Mouse (Mus musculus) retina, postnatal 7 days (tissue): ENCODE results near the gene Nop2.
A peak's percentile ranks its signal among the peaks of the same experiment; 100 is the strongest.

Experiments used
- DNase-seq: peaks from one replicate; pipeline ENCODE4 v3.0.0-alpha.2; 2012; ENCODE audit warnings: low read depth, low spot score

The Nop2 gene

DNA sequence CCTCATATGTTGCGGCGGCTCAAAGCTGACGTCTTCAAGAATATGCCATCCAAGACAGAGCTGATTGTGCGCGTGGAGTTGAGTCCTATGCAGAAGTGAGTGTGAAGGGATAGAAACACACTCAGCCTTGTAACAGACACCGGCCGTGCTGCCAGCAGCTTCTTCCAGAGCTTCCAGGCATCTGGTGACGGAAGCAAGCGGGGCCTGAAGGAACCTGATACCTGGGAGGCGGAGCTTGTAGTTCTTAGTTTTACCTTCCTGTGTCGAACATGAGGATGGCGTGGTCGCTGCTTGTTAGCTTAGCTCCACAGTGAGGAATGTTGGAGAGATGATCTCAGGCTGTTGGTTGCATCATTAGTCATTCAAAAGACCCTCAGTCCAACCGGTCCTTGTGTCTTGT, 22.3 kb upstream of the Nop2 start:
- DNase-seq, result no peak

DNA sequence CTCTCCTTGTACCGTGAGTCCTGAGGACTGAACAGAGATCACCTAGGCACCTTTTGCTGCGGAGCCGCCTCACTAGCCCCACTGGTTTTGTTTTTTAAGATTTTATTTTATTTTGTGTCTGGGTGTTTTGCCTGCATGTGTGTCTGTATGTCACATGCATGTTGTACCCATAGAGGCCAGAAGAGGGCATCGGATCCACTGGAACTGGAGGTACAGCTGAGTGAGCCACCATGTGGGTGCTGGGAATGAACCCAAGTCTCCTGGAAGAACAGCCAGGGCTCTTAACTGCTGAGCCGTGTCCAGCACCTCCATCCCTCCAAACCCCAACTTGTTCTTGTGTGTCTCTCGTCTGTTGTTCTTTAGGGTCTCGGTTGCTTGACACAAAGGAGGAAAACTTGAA, 20.8 kb upstream of the Nop2 start:
- DNase-seq, result peak; percentile 30

DNA sequence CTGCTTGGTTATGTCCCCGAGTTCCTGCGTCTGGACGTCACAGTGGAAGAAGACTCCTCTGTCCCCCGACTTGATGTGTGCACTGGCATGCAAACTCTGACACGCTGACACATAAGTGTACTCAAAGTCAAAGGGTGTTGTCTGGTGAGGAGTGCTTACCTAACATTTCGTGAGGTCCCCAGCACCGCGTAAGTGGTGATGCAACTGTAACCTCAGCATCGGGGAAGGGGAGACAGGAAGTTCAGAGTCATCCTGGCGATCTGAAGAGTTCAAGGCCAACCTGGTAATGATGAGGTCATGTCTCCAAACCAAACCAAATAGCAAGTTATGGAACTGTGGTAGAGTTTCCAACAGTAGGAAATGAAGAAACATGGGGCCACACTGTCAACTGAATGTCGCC, 19.2 kb upstream of the Nop2 start:
- DNase-seq, result no peak

DNA sequence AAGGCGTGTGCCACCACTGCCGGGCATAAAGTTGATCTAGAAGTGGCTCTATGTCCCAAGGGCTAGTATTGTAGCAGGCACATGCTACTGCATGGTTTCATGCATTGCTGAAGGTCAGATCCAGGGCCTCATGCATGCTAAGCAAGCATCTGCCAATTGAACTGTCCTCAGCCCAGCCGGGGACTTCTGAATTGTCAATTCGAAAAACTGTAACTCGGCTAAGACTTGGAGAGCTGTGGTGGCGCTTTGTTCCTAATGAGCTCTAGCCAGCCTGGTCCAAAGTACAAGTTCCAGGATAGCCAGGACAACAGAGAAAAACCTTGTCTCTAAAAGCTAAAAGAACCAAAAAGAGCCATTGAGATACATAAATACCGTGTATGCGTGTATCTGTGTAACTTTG, 12.3 kb upstream of the Nop2 start:
- no peak for DNase-seq

DNA sequence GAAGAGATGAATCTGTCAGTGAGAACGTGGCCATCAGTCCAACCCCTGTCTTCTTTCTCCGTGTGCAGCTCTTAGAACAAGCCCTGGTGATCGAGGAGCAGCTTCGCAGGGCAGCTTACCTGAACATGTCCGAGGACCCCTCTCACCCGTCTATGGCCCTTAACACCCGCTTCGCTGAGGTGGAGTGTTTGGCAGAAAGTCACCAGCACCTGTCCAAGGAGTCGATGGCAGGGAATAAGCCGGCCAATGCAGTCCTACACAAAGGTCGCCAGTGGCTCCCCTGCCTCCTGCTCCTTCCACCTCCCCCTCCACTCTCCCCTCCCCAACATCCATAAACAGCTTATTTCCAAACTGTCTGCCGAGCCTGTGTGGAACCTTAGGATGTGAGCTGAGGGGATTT, 3.0 kb upstream of the Nop2 start:
- no peak for DNase-seq

DNA sequence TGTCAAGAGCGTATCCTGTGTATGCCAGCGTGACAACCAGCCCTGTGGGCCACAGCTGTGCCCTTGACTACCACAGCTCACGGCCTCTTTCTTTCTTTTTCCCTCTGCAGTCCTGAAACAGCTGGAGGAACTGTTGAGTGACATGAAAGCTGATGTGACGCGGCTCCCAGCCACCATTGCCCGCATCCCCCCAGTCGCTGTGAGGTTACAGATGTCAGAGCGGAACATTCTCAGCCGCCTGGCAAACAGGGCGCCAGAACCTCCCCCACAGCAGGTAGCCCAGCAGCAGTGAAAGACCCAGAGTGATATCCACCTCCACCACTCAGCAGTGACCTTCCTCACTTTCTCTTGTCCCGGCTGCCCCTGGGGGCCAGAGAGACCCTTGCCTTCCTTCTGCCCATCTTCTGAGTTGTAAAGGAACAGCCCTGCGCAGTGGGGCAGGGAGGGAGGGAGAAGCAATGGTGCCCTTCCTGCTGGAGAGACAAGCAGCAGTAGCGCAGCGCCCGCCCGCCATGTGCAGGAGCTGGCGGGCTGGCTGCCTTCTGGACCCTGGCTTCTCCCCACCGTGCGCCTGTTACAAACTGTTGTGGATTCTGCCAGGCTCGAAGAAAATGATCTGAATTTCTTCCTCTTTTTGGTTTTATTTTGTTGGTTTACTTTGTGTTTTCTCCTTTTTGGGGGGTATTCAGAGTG, 1.9 kb upstream of the Nop2 start:
- DNase-seq, result no peak

DNA sequence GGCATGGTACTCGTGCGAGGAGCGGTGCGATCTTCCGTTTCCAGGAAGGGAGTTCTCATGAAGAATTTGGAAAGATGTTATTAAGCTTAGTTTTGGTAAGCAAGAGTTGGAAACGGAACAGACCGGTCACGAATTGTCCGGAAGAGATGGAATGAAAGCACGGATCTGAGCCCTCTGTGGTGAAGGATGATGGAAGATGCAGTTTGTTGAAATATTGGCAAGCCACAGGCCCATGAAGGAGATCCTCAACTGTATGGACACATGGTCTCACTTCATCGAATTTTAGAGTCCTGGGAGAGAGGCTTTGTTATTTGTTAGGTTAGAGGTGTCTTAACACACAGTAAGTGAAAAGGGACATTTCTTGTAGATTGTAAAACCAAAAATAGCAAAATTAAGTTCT, 761 bp downstream of the Nop2 start:
- no peak for DNase-seq

DNA sequence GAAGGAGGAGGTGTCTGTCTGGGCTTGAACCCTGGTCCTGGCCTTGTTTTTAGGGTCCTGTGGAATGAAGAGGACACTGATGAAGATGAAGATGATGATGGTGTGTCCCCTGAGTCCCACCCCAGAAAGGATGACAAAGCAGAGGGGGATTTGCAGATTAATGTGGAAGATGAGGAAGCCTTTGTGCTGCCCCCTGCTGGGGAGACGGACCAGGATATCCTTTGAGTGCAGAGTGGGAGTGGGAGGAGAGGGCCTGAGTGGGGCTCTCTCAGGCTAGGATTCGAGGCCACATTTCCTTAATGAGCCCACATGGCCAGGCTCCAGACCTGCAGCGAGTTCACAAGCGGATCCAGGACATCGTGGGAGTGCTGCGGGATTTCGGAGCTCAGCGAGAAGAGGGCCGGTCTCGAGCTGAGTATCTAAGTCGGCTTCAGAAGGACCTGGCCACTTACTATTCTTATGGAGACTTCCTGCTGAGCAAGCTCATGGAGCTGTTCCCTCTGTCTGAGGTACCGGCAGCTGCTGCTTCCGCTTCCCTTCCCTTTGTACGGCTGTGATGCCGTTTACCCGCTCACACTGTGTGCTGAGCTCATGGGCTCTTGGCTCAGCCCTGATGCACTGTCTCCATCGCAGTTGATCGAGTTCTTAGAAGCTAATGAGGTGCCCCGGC, 5.4 kb downstream of the Nop2 start:
- DNase-seq, result no peak

DNA sequence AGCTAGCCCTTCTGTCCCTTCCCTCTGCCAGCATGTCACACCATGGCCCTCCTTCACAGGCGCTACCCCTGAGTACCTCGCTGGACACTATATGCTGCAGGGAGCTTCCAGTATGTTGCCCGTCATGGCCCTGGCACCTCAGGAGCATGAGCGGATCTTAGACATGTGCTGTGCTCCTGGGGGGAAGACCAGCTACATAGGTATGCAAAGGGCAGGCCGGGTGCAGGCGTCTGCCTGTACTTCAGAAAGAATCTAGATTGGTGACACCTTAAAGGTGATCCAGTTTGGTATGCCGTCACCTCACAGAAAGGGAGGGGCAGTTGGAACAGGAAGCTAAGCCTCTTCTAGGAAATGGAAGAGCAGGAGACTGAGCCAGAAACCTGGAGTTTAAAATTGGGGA, 8.0 kb downstream of the Nop2 start:
- no peak for DNase-seq

DNA sequence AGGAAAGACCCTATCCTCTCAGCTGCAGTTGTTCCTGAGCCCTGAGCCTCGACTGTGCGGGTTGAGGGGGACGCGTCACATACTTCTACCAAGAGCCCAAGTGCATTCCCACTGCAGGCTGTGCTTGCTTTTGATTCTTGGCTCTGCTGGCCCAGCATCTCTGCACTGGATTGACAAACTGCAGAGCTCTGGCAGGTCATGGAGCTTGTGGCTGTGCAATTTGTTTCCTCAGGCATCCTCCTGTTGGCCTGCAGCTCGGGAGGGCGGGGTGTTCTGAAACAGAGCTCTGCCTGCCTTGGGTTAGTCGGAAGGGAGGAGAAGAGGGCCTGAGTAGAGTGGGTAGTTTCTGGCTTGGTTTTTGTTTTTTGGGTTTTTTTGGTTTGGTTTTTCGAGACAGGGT, 10.7 kb downstream of the Nop2 start:
- DNase-seq, result no peak

DNA sequence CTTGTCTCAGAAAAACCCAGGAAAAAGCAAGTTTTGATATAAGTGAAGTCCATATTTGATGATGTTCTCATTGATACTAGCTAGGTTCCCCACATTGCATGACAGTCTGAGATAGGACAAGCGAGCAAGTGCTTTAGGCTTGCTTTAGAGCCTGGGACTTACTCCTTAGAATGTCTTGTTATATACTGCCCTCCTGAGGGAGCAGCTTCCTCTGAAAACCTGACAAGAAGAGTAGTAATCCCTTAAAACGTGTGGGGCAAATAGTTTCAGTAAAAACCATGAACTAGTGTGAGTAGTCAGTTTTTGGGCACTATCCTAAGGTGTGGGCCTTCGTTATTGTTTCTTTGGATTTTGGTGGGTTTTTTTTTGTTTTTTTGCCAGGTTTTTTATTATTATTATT, 11.4 kb downstream of the Nop2 start:
- no peak for DNase-seq

DNA sequence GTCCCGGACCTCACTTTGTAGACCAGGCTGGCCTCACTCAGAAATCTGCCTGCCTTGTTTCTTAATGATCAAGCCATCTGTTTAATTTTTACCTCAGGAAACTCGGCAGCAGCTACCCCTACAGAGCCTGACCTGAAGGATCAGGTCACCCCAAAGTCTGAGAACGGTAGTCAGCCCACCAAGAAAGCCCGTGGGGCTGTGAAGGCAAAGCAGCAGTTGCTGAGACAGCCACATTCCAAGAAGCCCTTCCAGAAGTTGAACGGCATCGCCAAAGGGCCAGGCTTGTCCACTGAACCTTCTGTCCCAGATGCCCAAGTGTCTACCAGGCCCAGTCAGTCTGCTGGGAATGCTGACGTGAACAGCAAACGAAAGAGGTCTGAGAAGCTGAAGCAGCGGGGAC, 12.2 kb downstream of the Nop2 start:
- no peak for DNase-seq

DNA sequence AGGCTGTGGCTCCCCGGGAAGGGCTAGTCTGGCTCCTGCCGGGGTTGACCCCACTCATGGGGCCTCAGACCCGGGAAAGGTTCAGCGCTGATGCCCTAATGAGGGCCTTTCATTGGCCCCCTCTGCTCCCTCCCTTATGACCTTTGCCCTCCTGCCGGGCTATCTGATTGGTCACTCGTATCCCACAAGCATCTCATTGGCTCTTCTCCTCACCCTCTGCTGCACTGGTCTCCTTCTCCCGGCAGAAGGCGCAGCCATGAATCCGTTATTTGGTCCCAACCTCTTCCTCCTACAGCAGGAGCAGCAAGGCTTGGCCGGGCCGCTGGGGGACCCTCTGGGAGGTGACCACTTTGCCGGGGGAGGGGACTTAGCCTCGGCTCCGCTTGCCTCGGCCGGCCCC, 13.3 kb downstream of the Nop2 start, which contains the start of gene Iffo1:
Gene Iffo1, plus strand, starts transcription at position 241 of the 400 bp plus-strand sequence.
- DNase-seq, result peak; percentile 86

DNA sequence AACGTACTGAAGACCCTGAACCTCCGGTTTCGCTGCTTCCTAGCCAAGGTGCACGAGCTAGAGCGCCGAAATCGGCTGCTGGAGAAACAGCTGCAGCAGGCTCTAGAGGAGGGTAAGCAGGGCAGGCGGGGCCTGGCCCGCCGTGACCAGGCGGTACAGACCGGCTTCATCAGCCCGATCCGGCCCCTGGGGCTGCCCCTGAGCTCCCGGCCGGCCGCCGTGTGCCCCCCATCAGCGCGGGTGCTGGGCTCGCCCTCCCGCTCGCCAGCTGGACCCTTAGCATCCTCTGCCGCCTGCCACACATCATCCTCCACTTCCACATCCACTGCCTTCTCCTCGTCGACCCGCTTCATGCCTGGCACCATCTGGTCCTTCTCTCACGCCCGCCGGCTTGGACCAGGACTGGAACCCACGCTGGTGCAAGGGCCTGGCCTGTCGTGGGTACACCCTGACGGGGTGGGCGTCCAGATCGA, 13.8 kb downstream of the Nop2 start:
- no peak for DNase-seq

DNA sequence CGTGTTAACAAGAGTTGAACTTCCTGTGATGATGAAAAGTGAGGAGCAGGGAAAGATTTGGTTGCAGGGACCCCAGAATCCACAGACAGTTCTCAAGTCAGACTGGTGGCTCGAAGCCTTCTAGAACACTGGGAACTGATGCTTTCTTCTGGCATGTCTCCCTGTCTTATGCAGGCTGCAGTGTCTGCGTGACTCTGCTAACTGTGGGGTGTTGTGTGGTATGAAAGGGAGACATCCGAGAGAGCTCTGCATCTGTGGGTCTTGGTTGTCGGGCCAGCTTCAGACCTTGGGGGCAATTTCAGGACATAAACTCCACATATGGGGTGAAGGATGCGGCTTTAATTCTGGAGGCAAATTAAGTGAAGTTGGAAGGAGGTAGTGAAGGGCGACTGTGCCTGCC, 14.4 kb downstream of the Nop2 start:
- DNase-seq, result no peak

DNA sequence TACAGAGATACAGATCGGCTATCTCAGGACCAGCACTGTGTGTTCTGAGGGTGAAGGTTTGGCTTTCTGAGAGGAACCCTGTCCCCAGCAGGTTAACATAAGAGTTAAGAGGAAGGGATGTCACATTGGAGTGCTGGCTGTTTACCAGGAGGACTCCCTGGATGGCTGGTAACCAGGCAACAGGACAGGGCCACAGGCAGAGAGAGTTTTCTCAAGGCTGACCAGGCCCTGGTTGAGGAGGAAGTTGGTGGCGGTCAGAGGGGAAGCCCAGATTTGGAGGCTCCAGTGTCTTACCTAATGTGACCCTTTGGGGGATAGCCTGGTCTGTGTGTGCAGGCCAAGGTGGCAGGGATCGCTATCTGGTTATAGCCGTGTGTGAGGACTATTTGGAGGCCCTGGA, 15.1 kb downstream of the Nop2 start:
- DNase-seq, result no peak

DNA sequence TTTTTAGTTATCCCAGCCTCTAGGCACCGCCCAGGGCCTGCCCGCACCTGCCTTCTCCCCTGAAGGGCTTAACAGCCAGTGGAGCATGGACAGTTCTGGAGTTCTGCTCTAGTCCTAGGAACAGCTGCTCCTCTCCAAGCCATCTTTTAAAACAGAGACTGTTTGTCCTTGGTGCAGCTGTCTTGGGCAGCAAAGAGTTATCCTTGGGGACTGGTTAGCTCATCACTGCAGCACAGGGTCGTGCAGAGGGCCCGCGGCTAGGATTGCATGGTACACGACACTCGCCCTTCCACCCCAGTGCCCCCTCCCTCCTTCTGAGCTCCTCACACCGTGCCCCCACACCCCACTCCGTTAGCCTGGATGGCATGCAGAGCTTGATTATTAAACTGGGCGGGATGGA, 15.6 kb downstream of the Nop2 start:
- no peak for DNase-seq

DNA sequence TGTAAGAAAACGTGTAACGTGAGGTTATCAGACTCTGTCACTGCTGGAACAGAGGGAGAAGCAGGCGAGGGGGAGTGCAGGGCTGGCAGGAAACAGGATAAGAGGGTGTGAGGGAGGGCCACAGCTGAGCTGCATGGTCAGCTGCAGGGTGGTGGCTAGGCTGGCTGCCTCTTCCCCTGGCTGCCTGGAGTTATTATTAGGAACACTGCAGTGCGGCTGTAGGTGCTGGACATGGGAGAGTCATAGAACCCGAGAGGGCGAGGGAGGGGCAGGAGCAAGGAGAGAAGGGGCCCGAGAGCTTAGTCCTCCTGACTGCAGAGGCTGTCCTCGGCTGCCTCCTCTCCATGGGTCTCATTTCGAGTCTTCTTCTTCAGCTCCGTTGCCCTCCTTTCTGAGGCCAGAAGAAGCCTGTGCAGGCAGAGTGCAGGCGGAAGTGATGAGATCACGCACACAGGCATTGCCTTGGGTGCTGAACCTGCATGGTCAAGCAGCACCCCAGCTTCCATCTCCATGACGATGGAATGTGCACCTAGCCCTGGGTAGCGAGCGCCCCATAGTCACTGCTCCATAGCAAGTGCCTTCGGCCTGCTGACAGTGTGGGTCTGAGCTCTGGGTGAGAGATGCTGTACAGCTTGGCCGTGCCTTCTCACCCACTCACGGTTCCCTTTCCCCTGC, 16.7 kb downstream of the Nop2 start:
- no peak for DNase-seq

DNA sequence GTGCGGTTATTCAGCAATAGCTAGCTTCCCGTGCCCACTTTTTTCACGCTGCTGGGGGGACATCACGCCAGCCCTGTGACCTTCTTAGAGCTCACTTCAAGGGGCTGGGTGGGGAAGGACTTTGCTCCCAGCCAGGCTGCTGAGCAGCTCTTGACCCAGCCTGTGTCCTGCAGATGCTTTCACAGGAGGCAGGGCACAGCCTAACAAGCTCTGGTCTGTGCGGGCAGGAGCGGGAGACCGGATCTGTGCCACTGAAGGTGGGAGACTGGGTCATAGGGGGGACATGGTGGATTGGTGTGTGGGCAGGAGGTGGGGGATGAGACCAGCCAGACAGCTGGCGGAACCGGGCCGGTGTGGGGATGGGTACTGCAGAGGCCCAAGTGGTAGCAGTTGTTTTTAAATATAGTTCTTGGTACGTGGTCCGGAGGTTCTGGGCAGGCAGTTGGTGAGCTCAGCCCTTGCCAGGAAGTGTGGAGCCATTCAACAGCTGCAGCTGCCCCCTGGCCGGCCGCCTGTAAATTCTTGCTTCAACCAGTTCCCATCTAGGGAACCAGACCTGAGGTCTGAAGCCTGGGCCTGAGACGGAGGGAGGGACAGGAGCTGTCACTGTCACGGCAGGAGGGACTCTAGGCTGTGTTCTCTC, 17.3 kb downstream of the Nop2 start:
- no peak for DNase-seq

DNA sequence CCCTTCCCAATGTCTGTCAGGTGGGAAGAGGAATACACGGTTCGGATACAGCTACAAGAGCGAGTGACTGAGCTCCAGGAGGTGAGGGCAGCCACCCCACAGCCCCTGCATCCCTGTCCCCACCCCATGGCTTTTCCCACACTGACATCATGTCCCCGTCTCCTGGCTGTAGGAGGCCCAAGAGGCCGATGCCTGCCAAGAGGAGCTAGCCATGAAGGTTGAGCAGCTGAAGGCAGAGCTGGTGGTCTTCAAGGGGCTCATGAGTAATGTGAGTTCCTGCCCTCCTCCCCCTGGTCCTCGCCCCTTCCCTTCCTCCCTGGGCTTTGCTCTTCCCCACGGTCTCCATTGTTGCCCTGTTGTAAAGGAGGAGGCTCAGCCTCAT, 17.9 kb downstream of the Nop2 start:
- DNase-seq, result no peak

DNA sequence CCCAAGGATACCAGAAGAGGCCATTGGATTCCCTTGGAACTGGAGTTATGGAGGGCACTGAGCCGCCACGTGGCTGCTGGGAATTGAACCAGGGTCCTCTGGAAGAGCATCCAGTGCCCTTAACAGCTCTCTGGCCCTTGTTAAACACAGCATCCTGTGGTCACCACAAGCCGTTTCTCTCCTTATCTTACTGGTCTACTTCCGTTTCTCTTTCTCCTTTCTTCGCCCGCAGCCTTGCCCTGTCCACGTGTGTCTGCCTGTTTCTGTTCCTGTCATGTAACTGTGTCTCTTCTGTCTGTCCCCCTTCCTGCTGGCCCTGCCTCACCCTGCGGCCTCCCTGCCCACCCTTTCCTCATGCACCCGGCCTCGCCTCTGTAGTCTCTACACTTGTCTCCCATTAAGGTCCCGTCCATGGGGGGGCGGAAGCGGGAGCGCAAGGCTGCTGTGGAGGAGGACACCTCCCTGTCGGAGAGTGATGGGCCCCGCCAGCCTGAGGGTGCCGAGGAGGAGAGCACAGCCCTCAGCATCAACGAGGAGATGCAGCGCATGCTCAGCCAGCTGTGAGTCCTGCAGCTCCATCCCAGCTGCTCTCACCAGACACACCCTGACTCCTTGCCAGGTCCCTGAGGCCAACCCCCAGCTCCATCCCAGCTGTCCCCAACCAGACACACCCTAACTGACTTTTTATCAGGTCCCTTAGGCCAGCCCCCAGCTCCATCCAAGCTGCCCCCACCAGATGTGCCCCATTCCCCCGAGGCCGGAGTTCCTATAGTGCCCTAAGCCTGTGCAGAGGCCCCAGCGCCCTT, 20.7 kb downstream of the Nop2 start:
- no peak for DNase-seq

DNA sequence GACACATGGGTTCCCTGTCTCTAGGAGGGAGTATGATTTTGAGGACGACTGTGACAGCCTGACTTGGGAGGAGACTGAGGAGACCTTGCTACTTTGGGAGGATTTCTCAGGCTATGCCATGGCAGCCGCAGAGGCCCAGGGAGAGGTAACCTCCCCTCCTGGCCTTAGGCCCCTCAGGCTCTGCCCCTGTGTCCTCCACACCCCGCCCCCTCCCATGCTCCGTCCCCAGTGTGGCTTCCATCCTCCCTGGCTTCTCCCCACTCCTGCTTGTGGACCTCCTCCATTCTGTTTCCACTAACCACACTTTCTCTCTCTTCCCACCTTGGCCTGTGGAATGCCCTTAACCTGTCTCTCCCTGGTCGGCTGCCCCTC, 21.3 kb downstream of the Nop2 start:
- DNase-seq, result no peak
